Mouse (Mus musculus) MEL (cell line): ENCODE measurements around the gene Ddx24. TPM values are rescaled to one million over a fixed set of nuclear protein-coding genes. Genes with fewer than 3 reads are reported as not detected.

ENCODE experiments used
- DNase-seq: peaks from one replicate; pipeline ENCODE4 v3.0.0; 2011; ENCODE audit warnings: low read depth, low spot score
- H3K27ac ChIP-seq: 2 replicates; pipeline ENCODE4 v1.5.1; 2012; ENCODE audit warnings: low read depth, mild to moderate bottlenecking, control low read depth, low read length, moderate library complexity; ENCODE audit not compliant: control insufficient read depth
- H3K27me3 ChIP-seq, 2 experiments: fragments of 150-350 bp in 1 of 2; sonication (generic) in 1 of 2; 2 replicates each; pipeline ENCODE4 v1.6.1; 2012; ENCODE audit warnings: low read length in 2 of 2, mild to moderate bottlenecking in 2 of 2, improper control_type of control experiment in 1 of 2, moderate library complexity in 1 of 2; ENCODE audit not compliant: insufficient read depth in 2 of 2, control insufficient read depth in 1 of 2
- H3K36me3 ChIP-seq, 2 experiments: 2 replicates each; pipeline ENCODE4 v1.6.1; 2012 to 2014; ENCODE audit warnings: low read length in 2 of 2, improper control_type of control experiment in 1 of 2, inconsistent platforms in 1 of 2, mild to moderate bottlenecking in 1 of 2; ENCODE audit not compliant: insufficient read depth in 2 of 2, control insufficient read depth in 1 of 2
- H3K4me1 ChIP-seq, 2 experiments: fragments of 150-350 bp in 1 of 2; sonication (generic) in 1 of 2; 2 replicates each; pipeline ENCODE4 v1.6.1; 2012; ENCODE audit warnings: low read length in 2 of 2, improper control_type of control experiment in 1 of 2, mild to moderate bottlenecking in 1 of 2; ENCODE audit not compliant: insufficient read depth in 2 of 2, control insufficient read depth in 1 of 2
- H3K4me3 ChIP-seq, 2 experiments: fragments of 150-350 bp in 1 of 2; sonication (generic) in 1 of 2; 2 replicates each; pipeline ENCODE4 v1.5.1; 2012; ENCODE audit warnings: low read depth in 2 of 2, low read length in 2 of 2, mild to moderate bottlenecking in 2 of 2, moderate library complexity in 2 of 2, control low read depth in 1 of 2, improper control_type of control experiment in 1 of 2; ENCODE audit not compliant: control insufficient read depth in 1 of 2, insufficient read depth in 1 of 2
- H3K79me2 ChIP-seq: 2 replicates; pipeline ENCODE4 v1.6.1; 2012; ENCODE audit warnings: mild to moderate bottlenecking, low read length, moderate library complexity; ENCODE audit not compliant: control insufficient read depth, poor library complexity, insufficient read depth
- H3K9ac ChIP-seq: 2 replicates; pipeline ENCODE4 v1.6.1; 2012; ENCODE audit warnings: low read depth, mild to moderate bottlenecking, control low read depth, low read length, moderate library complexity; ENCODE audit not compliant: control insufficient read depth, poor library complexity, severe bottlenecking
- H3K9me3 ChIP-seq: fragments of 150-350 bp; sonication (generic); replicated peaks from 2 replicates; pipeline ENCODE4 v1.6.1; 2012; ENCODE audit warnings: mild to moderate bottlenecking, low read length, improper control_type of control experiment, moderate library complexity; ENCODE audit not compliant: insufficient read depth
- CHD1 ChIP-seq: IDR thresholded peaks from 2 replicates; pipeline ENCODE4 v1.6.1; 2012; ENCODE audit warnings: low read depth, mild to moderate bottlenecking, inconsistent platforms, low read length, improper control_type of control experiment
- CHD2 ChIP-seq: IDR thresholded peaks from 2 replicates; pipeline ENCODE4 v1.6.1; 2011; ENCODE audit warnings: low read length, improper control_type of control experiment
- E2F4 ChIP-seq: IDR thresholded peaks from 2 replicates; pipeline ENCODE4 v1.6.1; 2011; ENCODE audit warnings: low read depth, low read length, improper control_type of control experiment, borderline replicate concordance
- ELF1 ChIP-seq: IDR thresholded peaks from 2 replicates; pipeline ENCODE4 v1.6.1; 2014; ENCODE audit warnings: low read depth, mild to moderate bottlenecking, inconsistent platforms, low read length, improper control_type of control experiment, moderate library complexity
- EP300 ChIP-seq, 2 experiments: IDR thresholded peaks; 2 replicates each; pipeline ENCODE4 v1.6.1; 2011; ENCODE audit warnings: improper control_type of control experiment in 2 of 2, low read length in 2 of 2, low read depth in 1 of 2, mild to moderate bottlenecking in 1 of 2
- GABPA ChIP-seq: IDR thresholded peaks from 2 replicates; pipeline ENCODE4 v1.6.1; 2012; ENCODE audit warnings: low read depth, mild to moderate bottlenecking, inconsistent platforms, low read length, improper control_type of control experiment, moderate library complexity
- GATA1 ChIP-seq: IDR thresholded peaks from 2 replicates; pipeline ENCODE4 v1.6.1; 2011; ENCODE audit warnings: low read depth, low read length, improper control_type of control experiment
- MAFK ChIP-seq: IDR thresholded peaks from 2 replicates; pipeline ENCODE4 v1.6.1; 2011; ENCODE audit warnings: low read depth, mild to moderate bottlenecking, low read length, improper control_type of control experiment, borderline replicate concordance
- MAX ChIP-seq: IDR thresholded peaks from 2 replicates; pipeline ENCODE4 v1.6.1; 2011; ENCODE audit warnings: low read length, improper control_type of control experiment
- MEF2A ChIP-seq: IDR thresholded peaks from 2 replicates; pipeline ENCODE4 v1.6.1; 2014; ENCODE audit warnings: low read depth, mild to moderate bottlenecking, inconsistent platforms, low read length, improper control_type of control experiment; ENCODE audit not compliant: poor library complexity, insufficient replicate concordance, severe bottlenecking; ENCODE audit errors: extremely low read depth
- POLR2A ChIP-seq, 2 experiments: IDR thresholded peaks; 2 replicates each; pipeline ENCODE4 v1.6.1; 2011 to 2012; ENCODE audit warnings: low read length in 2 of 2, mild to moderate bottlenecking in 2 of 2, control low read depth in 1 of 2, improper control_type of control experiment in 1 of 2, low read depth in 1 of 2, moderate library complexity in 1 of 2; ENCODE audit not compliant: control insufficient read depth in 1 of 2, insufficient read depth in 1 of 2, poor library complexity in 1 of 2
- POLR2AphosphoS2 ChIP-seq: IDR thresholded peaks from 2 replicates; pipeline ENCODE4 v1.6.1; 2011; ENCODE audit warnings: low read length, improper control_type of control experiment
- POLR2AphosphoS5 ChIP-seq: IDR thresholded peaks from 2 replicates; pipeline ENCODE4 v1.6.1; 2012; ENCODE audit warnings: low read depth, borderline replicate concordance, mild to moderate bottlenecking, inconsistent platforms, low read length, moderate library complexity, mixed read lengths
- RAD21 ChIP-seq: IDR thresholded peaks from 2 replicates; pipeline ENCODE4 v1.6.1; 2011; ENCODE audit warnings: mild to moderate bottlenecking, low read depth, low read length, improper control_type of control experiment
- TBP ChIP-seq: IDR thresholded peaks from 2 replicates; pipeline ENCODE4 v1.8.0; 2011; ENCODE audit warnings: low read depth, low read length, improper control_type of control experiment
- TCF12 ChIP-seq: IDR thresholded peaks from 2 replicates; pipeline ENCODE4 v1.6.1; 2014; ENCODE audit warnings: low read depth, mild to moderate bottlenecking, inconsistent platforms, low read length, improper control_type of control experiment, moderate library complexity
- UBTF ChIP-seq: IDR thresholded peaks from 2 replicates; pipeline ENCODE4 v1.6.1; 2012; ENCODE audit warnings: low read depth, mild to moderate bottlenecking, inconsistent platforms, low read length, improper control_type of control experiment, moderate library complexity, borderline replicate concordance; ENCODE audit not compliant: insufficient read depth
- USF1 ChIP-seq: IDR thresholded peaks from 2 replicates; pipeline ENCODE4 v1.6.1; 2014; ENCODE audit warnings: low read depth, mild to moderate bottlenecking, inconsistent platforms, low read length, improper control_type of control experiment, moderate library complexity
- USF2 ChIP-seq, 2 experiments: IDR thresholded peaks; 2 replicates each; pipeline ENCODE4 v1.6.1; 2011 to 2012; ENCODE audit warnings: improper control_type of control experiment in 2 of 2, low read length in 2 of 2, borderline replicate concordance in 1 of 2, inconsistent platforms in 1 of 2, low read depth in 1 of 2, mild to moderate bottlenecking in 1 of 2; ENCODE audit not compliant: insufficient read depth in 1 of 2
- ZKSCAN1 ChIP-seq: IDR thresholded peaks from 2 replicates; pipeline ENCODE4 v1.6.1; 2012; ENCODE audit warnings: low read depth, mild to moderate bottlenecking, inconsistent platforms, low read length, improper control_type of control experiment, moderate library complexity
- ZMIZ1 ChIP-seq: IDR thresholded peaks from 2 replicates; pipeline ENCODE4 v1.6.1; 2012; ENCODE audit warnings: low read depth, mild to moderate bottlenecking, inconsistent platforms, low read length, improper control_type of control experiment, moderate library complexity
- polyA plus RNA-seq, 2 experiments: library from polyadenylated mRNA; stranded (reverse) in 1 of 2; unstranded in 1 of 2; fragments of >175 nt in 1 of 2; fragments of >200 nt in 1 of 2; gene quantifications; 2 replicates each; pipeline versions ENCODE4 v1.2.1 to v1.2.4; 2012; ENCODE audit warnings: low replicate concordance in 2 of 2, low read depth in 1 of 2; ENCODE audit not compliant: insufficient read length in 2 of 2, insufficient read depth in 1 of 2, missing spikeins in 1 of 2
- total RNA-seq: library from RNA; depleted of rRNA; stranded (reverse); fragments of 300-350 nt; gene quantifications from 2 replicates; pipeline ENCODE4 v1.2.3, GENCODE M21; 2012

Gene Ddx24
- total and polyA plus RNA-seq, 3 experiments: 113 to 876 (median 124) TPM

DNA sequence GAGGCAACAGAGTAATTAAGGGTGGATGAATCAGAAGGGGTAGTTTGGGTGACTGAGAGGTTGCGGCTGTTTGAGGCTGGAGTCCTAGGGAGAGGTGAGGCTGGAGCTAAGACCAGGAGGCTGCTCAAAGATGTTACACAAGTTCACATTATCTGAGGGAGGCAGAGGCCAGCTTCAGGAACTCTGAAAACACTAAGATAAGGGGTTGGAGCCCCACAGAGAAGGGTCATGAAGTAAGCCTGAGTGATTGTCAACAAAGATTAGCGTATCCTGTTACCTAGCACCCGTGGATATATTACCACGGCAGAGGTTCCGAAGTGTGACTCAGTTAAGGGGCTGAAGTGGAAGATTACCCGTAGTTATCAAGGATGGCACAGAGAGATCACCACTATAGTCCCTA lies 32.1 kb downstream of the Ddx24 start (continued):
- TF ChIP-seq GATA1 (peak; percentile 99), E2F4 (no peak)

DNA sequence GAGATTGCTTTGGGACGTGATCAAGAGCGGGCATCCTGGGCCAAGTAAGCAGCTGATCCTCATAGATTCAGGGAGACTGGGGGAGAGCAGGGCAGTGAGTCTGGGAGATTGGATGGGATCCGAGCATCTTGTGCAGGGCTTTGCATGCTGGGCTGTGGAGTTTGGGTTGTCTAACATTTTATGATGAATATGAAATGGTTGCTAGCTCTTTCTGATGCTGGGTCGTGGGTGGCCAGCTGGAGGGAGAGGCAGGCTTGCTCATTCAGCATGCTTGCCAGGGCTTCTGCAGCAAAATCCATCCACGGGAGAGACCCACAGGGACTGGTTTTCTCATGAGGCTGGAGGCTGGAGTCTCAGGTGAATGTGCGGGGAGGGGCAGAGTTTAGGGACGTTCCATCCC lies 34.5 kb downstream of the Ddx24 start:
- H3K4me3 ChIP-seq: no peak overlapping the region
- H3K4me1 ChIP-seq: peaks cover 16 to 40% of the 10 kb centered on the region in 2 experiments
- no peaks in the 10 kb centered on the region for H3K9me3 ChIP-seq
- no peak overlapping the region for H3K9ac ChIP-seq
- no peaks in the 10 kb centered on the region for H3K27me3 ChIP-seq
- TF ChIP-seq TBP (no peak), ZMIZ1 (no peak), EP300 (IDR thresholded peaks at IDR 0.05; ENCODE audit: low read depth in 1 of 2, low read length in 2 of 2) (no peak), GABPA (no peak), MAFK (no peak), POLR2AphosphoS2 (no peak), USF2 (IDR thresholded peaks at IDR 0.05; ENCODE audit: borderline replicate concordance in 1 of 2, insufficient read depth in 1 of 2, low read depth in 1 of 2, low read length in 2 of 2) (no peak), POLR2A (IDR thresholded peaks at IDR 0.05; ENCODE audit: control insufficient read depth in 1 of 2, insufficient read depth in 1 of 2, low read depth in 1 of 2, low read length in 2 of 2, poor library complexity in 1 of 2) (no peak), ELF1 (no peak), MAX (no peak), TCF12 (no peak), MEF2A (no peak), POLR2AphosphoS5 (no peak)
- no peak overlapping the region for H3K27ac ChIP-seq
- DNase-seq: no peak
- H3K79me2 ChIP-seq: peaks cover 8% of the 10 kb centered on the region
- H3K36me3 ChIP-seq: peaks cover 0 to 34% of the 10 kb centered on the region in 2 experiments; a peak in 2 of 4 replicates

DNA sequence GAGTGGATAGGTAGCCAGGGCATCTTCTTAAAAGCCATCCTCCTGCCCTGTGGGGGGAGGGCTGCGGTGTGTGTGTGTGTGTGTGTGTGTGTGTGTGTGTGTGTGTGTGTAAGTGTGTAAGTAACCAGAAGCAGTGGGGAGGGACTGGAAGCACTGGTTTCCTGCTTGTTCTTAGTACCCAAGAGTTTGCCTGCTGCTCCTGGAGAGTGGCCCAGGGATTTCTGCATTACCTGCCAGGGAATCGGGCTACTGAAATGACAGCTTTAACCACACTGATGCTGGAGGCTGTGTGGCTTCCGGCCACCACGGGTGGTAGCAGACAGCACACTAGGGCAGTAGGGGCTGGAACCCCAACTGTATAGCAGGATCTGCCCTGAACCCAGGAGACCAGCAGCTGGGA lies 35.6 kb downstream of the Ddx24 start:
- peaks cover 8% of the 10 kb centered on the region for H3K79me2 ChIP-seq
- H3K27ac ChIP-seq: no peak overlapping the region
- H3K4me1 ChIP-seq: peaks cover 16 to 38% of the 10 kb centered on the region in 2 experiments
- H3K27me3 ChIP-seq: no peaks in the 10 kb centered on the region
- no peak overlapping the region for H3K9ac ChIP-seq
- H3K9me3 ChIP-seq: no peaks in the 10 kb centered on the region
- H3K36me3 ChIP-seq: peaks cover 0 to 34% of the 10 kb centered on the region in 2 experiments; a peak in 2 of 4 replicates
- TF ChIP-seq USF1 (no peak), ZKSCAN1 (no peak), E2F4 (no peak), MAX (no peak), MEF2A (no peak), POLR2AphosphoS2 (no peak), RAD21 (no peak), ELF1 (no peak), CHD2 (no peak), CHD1 (no peak), UBTF (no peak)
- peak overlapping the region in 1 of 2 experiments; percentile 93; a peak in 1 of 4 replicates for H3K4me3 ChIP-seq
- DNase-seq: no peak
